Mouse (Mus musculus): ENCODE measurements around the gene Lipt2.

The Lipt2 gene

DNA sequence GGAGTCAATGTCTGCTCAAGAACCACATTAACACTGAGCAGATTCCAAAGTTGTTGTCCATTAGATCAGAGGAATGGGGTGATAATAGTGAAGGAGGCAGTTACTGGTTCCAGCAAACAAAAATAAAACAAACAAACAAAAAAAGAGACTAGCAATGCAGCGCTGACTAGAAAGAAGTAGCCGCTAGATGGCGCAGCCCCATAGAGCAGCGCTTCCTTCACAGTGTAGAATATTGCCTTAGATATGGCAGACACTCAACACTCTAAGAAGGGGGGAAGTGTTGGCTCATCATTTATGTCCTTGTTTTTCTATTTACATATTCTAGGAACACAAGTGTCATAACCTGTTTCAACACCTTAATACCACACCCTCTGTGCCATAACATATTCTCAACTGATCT lies 31.7 kb downstream of the Lipt2 start:
- POLR2A ChIA-PET = no interaction called here
- CTCF ChIA-PET = interaction anchor here in 2 of 4 experiments (0.7 to 1.0 kb wide), 3 partner anchors 10 to 528 kb away, joined by 3 to 5 read pairs (median 3); no protein-coding TSS in a partner anchor

GRCm38 (mm10) chr7:100201191-100201590 lies 42.1 kb downstream of the Lipt2 start:
- ChIA-PET CTCF (no interaction called here), POLR2A (no interaction called here)

DNA sequence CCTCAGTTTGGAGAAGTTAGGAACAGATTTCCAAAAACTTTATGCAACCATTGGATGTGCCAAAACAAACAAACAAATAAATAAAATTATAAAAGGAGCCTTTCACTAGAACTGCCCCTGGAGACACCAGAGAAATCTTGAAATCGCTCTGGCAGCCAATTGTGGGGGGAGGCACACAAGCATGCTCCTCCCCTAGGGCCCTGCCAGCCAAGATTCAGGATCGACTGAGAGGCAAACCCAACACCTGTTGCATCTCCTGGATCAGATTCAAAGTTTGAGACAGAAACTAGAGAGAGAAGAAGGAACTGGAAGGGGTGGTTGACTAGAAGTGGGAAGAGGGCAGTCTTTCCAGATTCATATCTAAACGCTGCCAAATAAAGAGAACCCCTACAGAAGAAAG lies 44.5 kb downstream of the Lipt2 start:
- CTCF ChIA-PET = no interaction called here
- POLR2A ChIA-PET = interaction anchor here in 1 of 4 experiments (0.9 to 1.0 kb wide), 2 partner anchors 9 to 24 kb away, joined by 3 read pairs; partner anchors contain the start of gene Pgm2l1

- ChIA-PET POLR2A (no interaction called here), CTCF (no interaction called here)
These were observed 45.8 kb downstream of the Lipt2 start for GRCm38 (mm10) chr7:100204871-100205270.

DNA sequence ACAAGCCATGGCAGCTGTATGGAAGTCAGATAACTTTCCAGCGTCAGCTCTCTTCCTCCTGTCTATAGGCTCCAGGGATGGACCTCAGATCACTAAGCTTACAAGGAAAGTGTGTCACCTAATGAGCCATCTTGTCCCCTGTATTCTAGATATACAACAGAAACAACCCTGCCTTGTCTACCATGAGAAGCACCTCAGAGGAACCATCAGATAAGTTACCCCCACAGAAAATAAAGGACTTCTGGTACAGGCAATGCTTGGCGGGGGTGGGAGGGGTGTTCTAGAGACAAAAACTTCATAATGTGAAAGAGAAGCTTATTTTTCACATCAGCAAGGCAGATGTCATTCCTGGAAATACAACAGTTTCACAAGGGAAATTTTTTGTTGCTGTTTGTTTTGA lies 47.1 kb downstream of the Lipt2 start:
- ChIA-PET POLR2A (interaction anchor here in 1 of 4 experiments (0.7 to 1.4 kb wide), 3 partner anchors 11 to 85 kb away, joined by 3 to 6 read pairs (median 3); partner anchors contain the start of gene Pold3), CTCF (interaction anchor here in 1 of 4 experiments (1.9 kb wide), 1 partner anchor 18 kb away, joined by 6 read pairs; no protein-coding TSS in a partner anchor)

GRCm38 (mm10) chr7:100207886-100208285 lies 48.8 kb downstream of the Lipt2 start:
- CTCF ChIA-PET = interaction anchor here in 1 of 4 experiments (1.9 kb wide), 1 partner anchor 20 kb away, joined by 6 read pairs; no protein-coding TSS in a partner anchor
- POLR2A ChIA-PET = interaction anchor here in 1 of 4 experiments (1.3 kb wide), 1 partner anchor 49 kb away, joined by 3 read pairs; the partner anchor contains the start of gene Lipt2

Measured in embryonic stem cell, embryonic (primary cell).